Mouse (Mus musculus) T-helper 17 cell (primary cell): ENCODE measurements around the gene Gbe1.

ENCODE experiments used
- in situ Hi-C, 2 experiments: fragments of 300-600 bp; cut with MboI, MseI; formaldehyde crosslinking; loops; 1 replicate in 1 of 2; 2 replicates in 1 of 2; pipeline ENCODE4 v1.15.1; 2025; ENCODE audit warnings: high pct_unique_total_duplicates in 2 of 2

The Gbe1 gene

GRCm38 (mm10) chr16:70313886-70314577 is at the start of gene Gbe1:
Gbe1 (plus strand) TSS chr16:70313949.
- in situ Hi-C loops = no loop called here

GRCm38 (mm10) chr16:70310691-70311090 is 3.1 kb upstream of the Gbe1 start:
- in situ Hi-C loops = no loop called here

GRCm38 (mm10) chr16:70313496-70313885 is 258 bp upstream of the Gbe1 start:
- in situ Hi-C loops = no loop called here

- in situ Hi-C loops = no loop called here
Measured at GRCm38 (mm10) chr16:70314578-70314930, 805 bp downstream of the Gbe1 start.

GRCm38 (mm10) chr16:70315261-70315660 is 1.5 kb downstream of the Gbe1 start:
- in situ Hi-C loops = no loop called here

GRCm38 (mm10) chr16:70315862-70316390 is 2.2 kb downstream of the Gbe1 start:
- in situ Hi-C loops = no loop called here

- in situ Hi-C loops = no loop called here
Measured at GRCm38 (mm10) chr16:70319388-70319787, 5.6 kb downstream of the Gbe1 start.

- in situ Hi-C loops = no loop called here
Measured at GRCm38 (mm10) chr16:70320612-70321280, 7.0 kb downstream of the Gbe1 start.

GRCm38 (mm10) chr16:70326339-70326948 is 12.7 kb downstream of the Gbe1 start:
- in situ Hi-C loops = loop anchor here in 1 of 2 experiments (5.0 kb wide), 1 partner anchor 69 kb away; no protein-coding TSS in a partner anchor

GRCm38 (mm10) chr16:70328566-70328965 is 14.8 kb downstream of the Gbe1 start:
- in situ Hi-C loops = loop anchor here in 1 of 2 experiments (5.0 kb wide), 1 partner anchor 71 kb away; no protein-coding TSS in a partner anchor

- in situ Hi-C loops = loop anchor here in 1 of 2 experiments (5.0 kb wide), 1 partner anchor 72 kb away; no protein-coding TSS in a partner anchor
Measured at GRCm38 (mm10) chr16:70329036-70329435, 15.3 kb downstream of the Gbe1 start.

GRCm38 (mm10) chr16:70329471-70329870 is 15.7 kb downstream of the Gbe1 start:
- in situ Hi-C loops = loop anchor here in 1 of 2 experiments (5.0 kb wide), 1 partner anchor 72 kb away; no protein-coding TSS in a partner anchor

- in situ Hi-C loops = no loop called here
Measured at GRCm38 (mm10) chr16:70330007-70330406, 16.3 kb downstream of the Gbe1 start.

GRCm38 (mm10) chr16:70330626-70331275 is 17.0 kb downstream of the Gbe1 start:
- in situ Hi-C loops = no loop called here

GRCm38 (mm10) chr16:70334812-70335211 is 21.1 kb downstream of the Gbe1 start:
- in situ Hi-C loops = no loop called here

- in situ Hi-C loops = no loop called here
Measured at GRCm38 (mm10) chr16:70335472-70335871, 21.7 kb downstream of the Gbe1 start.

GRCm38 (mm10) chr16:70337661-70338060 is 23.9 kb downstream of the Gbe1 start:
- in situ Hi-C loops = no loop called here

GRCm38 (mm10) chr16:70344496-70344895 is 30.7 kb downstream of the Gbe1 start:
- in situ Hi-C loops = no loop called here

GRCm38 (mm10) chr16:70345607-70346006 is 31.9 kb downstream of the Gbe1 start:
- in situ Hi-C loops = no loop called here

- in situ Hi-C loops = no loop called here
Measured at GRCm38 (mm10) chr16:70350011-70350410, 36.3 kb downstream of the Gbe1 start.

- in situ Hi-C loops = no loop called here
Measured at GRCm38 (mm10) chr16:70351641-70352280, 38.0 kb downstream of the Gbe1 start.
